Mouse (Mus musculus): ENCODE measurements around the gene Palld.

The Palld gene

GRCm38 (mm10) chr8:61730669-61731068, 171.8 kb downstream of the Palld start:
- in situ Hi-C loops (cut with MseI, MboI), result no loop called here

- in situ Hi-C loops (cut with MseI, MboI), result no loop called here
Measured at GRCm38 (mm10) chr8:61725306-61726017, 177.0 kb downstream of the Palld start.

DNA sequence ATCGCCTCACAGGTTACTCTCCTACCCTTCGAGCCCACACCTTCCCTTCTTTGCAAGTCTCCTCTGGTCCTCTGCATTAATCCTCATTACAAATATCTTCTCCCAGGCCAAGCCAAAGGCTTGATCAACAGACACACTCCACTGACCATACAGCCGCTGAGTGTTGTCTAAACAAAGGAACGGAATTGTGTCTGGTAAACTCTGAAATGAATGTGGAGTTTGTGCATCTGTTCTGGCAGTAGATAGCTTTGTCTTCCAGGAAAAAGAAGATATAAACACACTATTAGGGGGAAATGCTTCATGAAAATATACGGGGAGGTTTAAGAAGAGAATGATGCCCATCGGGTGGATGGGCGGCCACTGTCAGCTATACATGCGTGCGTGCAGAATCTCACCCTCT, 180.3 kb downstream of the Palld start:
- in situ Hi-C loops (cut with MseI, MboI), result no loop called here

DNA sequence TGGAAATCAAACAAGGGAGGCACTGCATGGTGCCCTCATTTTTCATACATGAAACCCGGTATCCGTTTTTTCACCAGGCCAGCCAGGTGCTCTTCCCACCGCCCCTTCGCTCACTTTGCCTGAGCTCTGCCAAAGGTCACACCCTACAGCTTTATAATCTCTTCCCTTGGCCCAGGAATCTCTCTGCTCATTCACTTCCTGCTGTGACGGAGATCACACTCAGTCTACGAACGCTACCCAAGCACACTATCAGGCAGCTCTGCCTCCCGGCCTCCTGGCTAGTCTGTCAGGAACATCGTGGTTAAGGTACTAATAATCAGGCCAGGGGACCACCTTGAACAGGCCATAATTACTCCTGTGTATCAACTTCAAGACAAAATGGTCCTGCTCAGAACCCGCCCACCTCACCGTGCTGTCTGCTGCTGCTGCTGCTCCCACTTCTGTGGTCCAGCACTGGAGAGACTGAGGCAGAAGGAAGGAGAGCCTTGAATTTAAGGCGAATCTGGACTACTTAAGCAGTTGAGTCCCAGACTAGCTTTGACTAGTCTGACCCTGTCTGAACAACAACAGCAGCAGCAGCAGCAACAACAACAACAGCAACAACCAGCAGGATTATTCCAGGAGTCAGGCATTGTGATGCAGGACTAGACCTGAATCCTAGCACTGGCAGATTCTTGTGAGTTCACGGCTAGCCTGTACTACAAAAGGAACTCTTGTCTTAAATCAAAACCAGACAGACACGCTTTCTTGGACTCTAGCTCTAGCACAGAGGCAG, 187.0 kb downstream of the Palld start:
- in situ Hi-C loops (cut with MseI, MboI), result no loop called here

DNA sequence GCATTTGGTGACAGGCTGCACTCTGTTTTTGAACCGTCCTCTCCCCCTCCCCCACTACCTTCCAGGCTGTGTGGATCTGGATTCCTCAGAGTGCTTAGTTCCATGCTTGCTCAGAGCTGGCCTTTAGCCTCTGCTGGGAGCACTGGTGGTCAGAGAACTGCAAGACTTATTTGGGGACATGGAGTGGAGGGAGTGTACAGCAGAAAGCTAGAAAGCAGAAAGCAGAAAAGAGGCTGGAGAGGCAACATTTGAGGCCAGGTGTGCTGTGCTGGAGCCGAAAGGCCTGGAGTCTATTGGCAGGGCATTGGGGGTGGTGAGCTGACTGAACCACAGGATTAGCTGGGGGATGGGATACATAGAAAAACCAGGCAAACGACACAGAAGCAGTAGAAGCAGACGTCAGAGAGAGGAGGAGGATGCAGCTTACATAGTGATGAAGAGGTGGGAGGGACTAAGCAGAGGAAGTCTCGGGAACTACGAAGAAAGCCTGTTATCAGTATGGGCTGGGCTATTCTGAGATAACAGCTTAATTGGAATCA, 188.1 kb downstream of the Palld start:
- in situ Hi-C loops (cut with MseI, MboI), result no loop called here

- in situ Hi-C loops (cut with MseI, MboI), result no loop called here
Measured at GRCm38 (mm10) chr8:61713195-61713990, 189.1 kb downstream of the Palld start.

- in situ Hi-C loops (cut with MseI, MboI), result no loop called here
Measured at GRCm38 (mm10) chr8:61712426-61712825, 190.1 kb downstream of the Palld start.

GRCm38 (mm10) chr8:61708586-61709305, 193.7 kb downstream of the Palld start:
- in situ Hi-C loops (cut with MseI, MboI), result no loop called here

DNA sequence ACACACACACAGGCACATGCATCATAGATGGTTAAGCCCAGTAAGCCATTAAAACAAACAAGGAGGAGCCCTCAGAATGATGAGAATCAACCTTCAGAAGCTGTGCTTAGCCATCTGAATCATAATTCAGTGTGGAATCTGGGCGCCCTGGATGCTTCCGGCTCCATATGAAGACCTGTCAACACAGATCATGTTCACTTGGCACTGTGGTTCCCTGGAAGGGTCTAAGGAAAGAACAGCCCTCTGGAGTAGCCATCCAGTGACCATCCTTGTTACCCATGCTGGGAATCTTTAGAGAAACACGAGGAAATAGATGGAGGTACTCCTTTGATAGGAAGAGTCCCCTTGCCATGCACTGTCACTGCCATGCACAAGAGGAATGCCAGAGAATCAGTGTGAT, 197.0 kb downstream of the Palld start:
- in situ Hi-C loops (cut with MseI, MboI), result no loop called here

DNA sequence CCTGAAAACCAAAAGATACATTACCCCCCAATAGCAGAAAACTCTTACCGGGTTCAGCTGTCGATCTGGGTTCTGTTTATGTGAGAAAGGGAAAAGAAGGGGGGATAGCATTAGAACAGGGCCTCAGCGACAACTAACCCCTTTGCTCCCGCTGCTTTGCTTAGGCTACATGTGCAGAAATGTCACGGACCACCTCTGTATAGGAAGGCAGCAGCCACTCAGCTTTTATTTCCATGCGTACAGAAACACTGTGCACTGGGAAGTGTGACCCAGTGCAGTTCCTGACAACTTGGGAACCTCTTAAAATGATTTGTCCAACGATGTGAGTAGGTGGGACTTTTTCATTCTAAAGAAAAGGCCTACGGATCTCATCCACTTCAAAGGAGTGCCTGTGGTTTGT, 200.4 kb downstream of the Palld start:
- in situ Hi-C loops (cut with MseI, MboI), result loop anchor here in 1 of 2 experiments (5.0 kb wide), 1 partner anchor 175 kb away; no protein-coding TSS in a partner anchor

DNA sequence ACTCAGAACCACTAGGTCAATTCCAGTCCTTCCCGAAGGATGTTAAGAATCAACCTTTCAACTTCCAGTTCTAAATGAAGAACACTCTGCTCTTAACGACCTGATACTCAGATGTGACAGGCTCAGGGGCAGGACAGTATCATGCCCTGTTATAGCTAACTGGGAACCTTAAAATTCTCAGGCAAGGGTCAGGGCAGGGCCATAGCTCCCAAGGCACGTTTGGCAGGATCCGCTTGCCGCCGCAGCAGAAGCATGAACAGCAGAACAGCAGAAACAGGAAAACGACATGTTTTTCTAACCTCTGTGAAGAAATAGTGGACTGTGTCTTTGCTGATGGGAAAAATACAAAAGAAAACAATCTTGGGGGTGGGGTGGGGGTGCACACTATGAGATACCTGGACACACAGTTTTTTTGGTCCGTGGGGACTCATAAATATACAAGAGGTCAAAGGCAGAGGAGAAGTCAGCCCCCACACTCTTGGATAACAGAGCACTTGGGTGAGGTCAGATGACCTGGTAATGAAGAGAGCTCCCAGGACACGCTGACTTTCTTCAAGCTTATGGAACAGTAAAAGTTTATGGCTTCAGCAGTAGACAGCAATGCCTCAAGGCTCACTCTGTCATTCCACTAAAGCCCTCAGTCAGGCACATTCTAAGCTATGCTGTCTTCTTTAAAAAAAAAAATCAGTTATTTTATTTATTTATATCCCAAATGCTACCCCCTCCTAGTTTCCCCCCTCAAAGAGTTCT, 201.4 kb downstream of the Palld start:
- in situ Hi-C loops (cut with MseI, MboI), result loop anchor here in 1 of 2 experiments (5.0 kb wide), 1 partner anchor 176 kb away; no protein-coding TSS in a partner anchor

DNA sequence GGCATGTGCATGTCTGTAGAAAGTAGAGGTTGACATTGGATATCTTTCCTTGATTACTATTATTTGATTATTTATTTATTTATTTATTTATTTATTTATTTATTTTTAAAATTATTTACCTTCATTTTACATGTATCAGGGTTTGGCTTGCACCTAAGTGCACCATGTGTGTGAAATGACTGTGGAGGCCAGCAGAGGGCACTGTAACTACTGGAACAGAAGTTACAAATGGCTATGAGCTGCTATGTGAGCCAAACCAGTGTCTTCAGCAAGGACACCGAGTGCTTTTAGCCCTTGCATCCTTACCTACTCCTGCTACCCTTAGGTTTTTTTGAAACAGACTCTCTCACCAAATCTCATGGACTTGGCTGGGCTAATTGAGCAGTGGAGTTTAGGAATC, 202.2 kb downstream of the Palld start:
- in situ Hi-C loops (cut with MseI, MboI), result loop anchor here in 1 of 2 experiments (5.0 kb wide), 1 partner anchor 177 kb away; no protein-coding TSS in a partner anchor

GRCm38 (mm10) chr8:61698959-61699358, 203.5 kb downstream of the Palld start:
- in situ Hi-C loops (cut with MseI, MboI), result loop anchor here in 1 of 2 experiments (10.0 kb wide), 1 partner anchor 176 kb away; no protein-coding TSS in a partner anchor

- in situ Hi-C loops (cut with MseI, MboI), result loop anchor here in 1 of 2 experiments (10.0 kb wide), 1 partner anchor 177 kb away; no protein-coding TSS in a partner anchor
Measured at GRCm38 (mm10) chr8:61697728-61698385, 204.6 kb downstream of the Palld start.

GRCm38 (mm10) chr8:61696846-61697455, 205.5 kb downstream of the Palld start:
- in situ Hi-C loops (cut with MseI, MboI), result loop anchor here in 1 of 2 experiments (10.0 kb wide), 1 partner anchor 178 kb away; no protein-coding TSS in a partner anchor

DNA sequence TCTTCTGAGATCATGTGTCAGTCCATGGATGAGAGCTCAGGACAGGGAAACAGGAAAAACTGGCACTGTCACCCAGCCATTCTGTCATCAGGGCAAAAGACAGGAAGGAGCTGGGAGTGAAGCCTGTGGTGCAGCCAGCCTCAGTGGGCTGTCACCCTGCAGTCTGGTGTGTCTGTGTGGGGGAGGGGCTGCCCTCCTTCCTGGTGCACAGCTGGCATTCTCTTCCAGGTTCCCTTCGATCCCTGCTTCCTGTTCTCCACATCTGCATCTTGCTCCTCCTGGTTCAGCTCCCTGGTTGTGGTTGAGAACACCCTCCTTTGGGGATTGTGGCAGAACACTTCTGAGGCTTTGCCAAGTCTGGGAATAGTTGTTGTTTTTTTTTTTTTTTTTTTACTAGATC, 207.1 kb downstream of the Palld start:
- in situ Hi-C loops (cut with MseI, MboI), result loop anchor here in 1 of 2 experiments (10.0 kb wide), 1 partner anchor 179 kb away; no protein-coding TSS in a partner anchor

DNA sequence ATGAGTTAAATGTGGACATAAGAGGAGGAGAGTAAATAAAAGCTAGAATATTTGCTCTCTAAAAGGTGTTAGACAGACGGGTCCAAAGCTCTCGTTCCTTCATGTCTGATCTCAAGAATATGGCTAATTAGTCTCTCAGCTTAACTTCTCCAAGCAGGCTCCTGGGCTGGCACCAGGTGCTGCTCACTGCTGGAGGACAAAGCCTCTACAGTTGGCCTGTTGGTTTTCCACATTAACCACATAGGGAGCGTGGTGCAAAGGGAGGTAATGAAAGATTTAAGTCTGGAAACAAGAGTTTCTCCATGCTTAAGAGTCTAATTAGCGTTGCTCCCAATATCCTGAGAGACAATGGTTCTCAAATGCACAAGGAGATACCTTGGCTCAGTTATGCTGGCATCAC, 209.6 kb downstream of the Palld start:
- in situ Hi-C loops (cut with MseI, MboI), result loop anchor here in 1 of 2 experiments (10.0 kb wide), 1 partner anchor 182 kb away; no protein-coding TSS in a partner anchor

GRCm38 (mm10) chr8:61692129-61692528, 210.4 kb downstream of the Palld start:
- in situ Hi-C loops (cut with MseI, MboI), result loop anchor here in 1 of 2 experiments (10.0 kb wide), 1 partner anchor 183 kb away; no protein-coding TSS in a partner anchor

GRCm38 (mm10) chr8:61691391-61691790, 211.1 kb downstream of the Palld start:
- in situ Hi-C loops (cut with MseI, MboI), result loop anchor here in 1 of 2 experiments (10.0 kb wide), 1 partner anchor 183 kb away; no protein-coding TSS in a partner anchor
